Mouse (Mus musculus) testis, adult 2 months (tissue): ENCODE data around the gene Man1b1.

Experiments used
- CTCF ChIP-seq: fragments of 200-500 bp; IDR thresholded peaks from 2 replicates; pipeline ENCODE4 v1.5.1; 2012; ENCODE audit warnings: low read depth, mild to moderate bottlenecking, inconsistent platforms, low read length, moderate library complexity; ENCODE audit not compliant: control insufficient read depth, insufficient read depth, insufficient replicate concordance
- POLR2A ChIP-seq: fragments of 200-500 bp; IDR thresholded peaks from 2 replicates; pipeline ENCODE4 v1.6.1; 2012; ENCODE audit warnings: low read depth, mild to moderate bottlenecking, inconsistent platforms, low read length, moderate library complexity; ENCODE audit not compliant: control insufficient read depth

DNA sequence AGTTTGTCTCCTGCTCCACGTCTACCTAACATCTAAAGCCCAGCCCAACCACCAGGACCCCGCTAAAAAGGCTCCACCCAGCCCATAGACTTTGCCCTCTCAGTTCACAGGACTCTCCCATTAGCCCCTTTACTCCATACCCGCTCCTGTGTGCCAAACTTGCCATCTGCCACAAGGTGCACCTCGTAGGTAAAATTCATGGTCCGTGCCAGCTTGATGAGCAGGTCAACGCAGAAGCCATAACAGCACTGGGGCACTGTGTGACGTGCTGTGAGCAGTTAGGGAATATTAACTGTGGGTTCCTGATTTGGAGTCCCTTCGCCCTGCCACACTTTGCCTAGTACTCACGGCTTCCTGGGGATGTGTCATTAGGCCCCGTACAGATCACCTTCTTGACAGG is 34.1 kb upstream of the Man1b1 start:
- no peak for TF ChIP-seq CTCF
- TF ChIP-seq POLR2A = no peak
